Mouse (Mus musculus) bone marrow macrophage, adult 2 months (primary cell): ENCODE measurements around the gene Med25.

Source experiments
- CTCF ChIP-seq: IDR thresholded peaks from 2 replicates; pipeline ENCODE4 v1.5.1; 2012; ENCODE audit warnings: low read depth, mild to moderate bottlenecking, low read length, moderate library complexity
- POLR2A ChIP-seq: IDR thresholded peaks from 2 replicates; pipeline ENCODE4 v1.6.1; 2012; ENCODE audit warnings: mild to moderate bottlenecking, low read depth, low read length, borderline replicate concordance

DNA sequence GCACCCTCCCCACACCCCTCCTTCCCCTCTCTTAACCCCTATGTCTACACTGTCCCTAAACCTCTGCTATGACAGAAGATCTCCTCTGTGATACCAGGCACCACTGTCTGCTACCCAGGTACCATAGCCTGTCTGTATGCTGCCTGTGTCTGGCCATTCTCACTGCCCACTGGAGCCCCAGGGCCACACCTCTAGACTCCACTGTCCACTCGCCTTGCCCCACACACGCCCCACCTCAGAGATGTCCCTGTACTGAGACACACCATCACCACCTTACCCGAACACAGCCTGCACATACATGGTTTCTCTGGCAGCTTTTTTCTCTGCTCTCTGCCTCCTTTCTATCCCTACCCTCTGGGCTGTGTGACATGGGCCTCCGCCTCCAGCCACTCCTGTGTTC lies 24.4 kb upstream of the Med25 start:
- TF ChIP-seq POLR2A (no peak), CTCF (no peak)
